Mouse (Mus musculus) gastrocnemius, adult 2 months (tissue): Measurements from ENCODE around the gene Emc10. TPM values are rescaled to one million over a fixed set of nuclear protein-coding genes. Genes with fewer than 3 reads are reported as not detected.

Source experiments
- DNase-seq: peaks from one replicate; pipeline ENCODE4 v3.0.0; 2022
- H3K27ac ChIP-seq: fragments of 200-600 bp; 2 replicates; pipeline ENCODE4 v1.8.1; 2022; ENCODE audit warnings: mild to moderate bottlenecking
- H3K4me3 ChIP-seq: fragments of 200-600 bp; 2 replicates; pipeline ENCODE4 v1.8.1; 2022; ENCODE audit warnings: mild to moderate bottlenecking, moderate library complexity
- CTCF ChIP-seq: fragments of 200-600 bp; IDR thresholded peaks from 2 replicates; pipeline ENCODE4 v1.8.1; 2022; ENCODE audit warnings: antibody characterized with exemption, mild to moderate bottlenecking, moderate library complexity
- intact Hi-C: fragments of 180-260 bp; cut with DNase I; formaldehyde crosslinking; loops from one replicate; pipeline ENCODE4 v1.15.1; 2025
- long read RNA-seq, 2 experiments: library from polyadenylated mRNA; stranded (forward); transcript quantifications; one replicate each; pipeline ENCODE4 v2.0.0; 2021
- total RNA-seq, 2 experiments: library from RNA; stranded (reverse); gene quantifications; 2 replicates each; pipeline ENCODE4 v1.2.3; 2021

Emc10 gene
- total RNA-seq, result 10 to 100 TPM; 43.6 to 52.2 TPM
- long read RNA-seq, experiment 1, transcript Emc10-202 (7 exons, 1,872 nt), result major isoform, 91 of 113 reads
- long read RNA-seq, experiment 1, transcript Emc10-201 (8 exons, 1,662 nt), result minor isoform, 15 of 113 reads
- long read RNA-seq, experiment 1, partial matches to known transcripts, result 5 of 113 reads
- long read RNA-seq, experiment 1, other reads (novel, unspliced or antisense), result 2 of 113 reads
- long read RNA-seq, experiment 2, transcript Emc10-201 (8 exons, 1,662 nt), result minor isoform, 17 of 115 reads
- long read RNA-seq, experiment 2, transcript Emc10-202 (7 exons, 1,872 nt), result major isoform, 90 of 115 reads
- long read RNA-seq, experiment 2, partial matches to known transcripts, result 5 of 115 reads
- long read RNA-seq, experiment 2, other reads (novel, unspliced or antisense), result 3 of 115 reads

- peak; percentile 29; the same call in 1 of the 2 replicates for TF ChIP-seq CTCF
- DNase-seq, result peak; percentile 98
- peak within 1 kb of the TSS; percentile 85 for H3K4me3 ChIP-seq
- H3K27ac ChIP-seq, result peak within 1 kb of the TSS; percentile 99
- intact Hi-C loops, result no loop called here
Measured at GRCm38 (mm10) chr7:44495992-44496770, at the start of gene Emc10, which contains the start of gene Fam71e1. Gene Emc10, minus strand, starts transcription at chr7:44496529. Gene Fam71e1, plus strand, starts transcription at chr7:44496581.

GRCm38 (mm10) chr7:44543071-44543470, 46.7 kb upstream of the Emc10 start:
- TF ChIP-seq CTCF, result no peak

GRCm38 (mm10) chr7:44542555-44542954, 46.2 kb upstream of the Emc10 start:
- Histone ChIP-seq H3K4me3 (no peak overlapping the region), H3K27ac (no peak overlapping the region)
- TF ChIP-seq CTCF, result no peak
- no peak for DNase-seq
- intact Hi-C loops, result no loop called here

More at GRCm38 (mm10) chr7:44543071-44543470, 46.7 kb upstream of the Emc10 start:
- H3K4me3 ChIP-seq, result no peak overlapping the region
- intact Hi-C loops, result no loop called here
- DNase-seq, result no peak
- H3K27ac ChIP-seq, result no peak overlapping the region

GRCm38 (mm10) chr7:44538756-44539624, 42.7 kb upstream of the Emc10 start:
- DNase-seq, result no peak
- Histone ChIP-seq H3K27ac (no peak overlapping the region), H3K4me3 (no peak overlapping the region)
- no peak for TF ChIP-seq CTCF
- intact Hi-C loops, result no loop called here

- no peak overlapping the region for H3K4me3 ChIP-seq
- DNase-seq, result no peak
- no peak for TF ChIP-seq CTCF
- H3K27ac ChIP-seq, result no peak overlapping the region
- intact Hi-C loops, result no loop called here
Measured at GRCm38 (mm10) chr7:44537496-44537895, 41.2 kb upstream of the Emc10 start.

- Histone ChIP-seq H3K27ac (no peak overlapping the region), H3K4me3 (no peak overlapping the region)
- TF ChIP-seq CTCF, result no peak
- intact Hi-C loops, result no loop called here
- DNase-seq, result no peak
Measured at GRCm38 (mm10) chr7:44537009-44537408, 40.7 kb upstream of the Emc10 start.

GRCm38 (mm10) chr7:44536590-44536968, 40.2 kb upstream of the Emc10 start:
- DNase-seq, result peak; percentile 62
- no peak for TF ChIP-seq CTCF
- Histone ChIP-seq H3K4me3 (no peak overlapping the region), H3K27ac (no peak overlapping the region)
- intact Hi-C loops, result no loop called here

- intact Hi-C loops, result no loop called here
- DNase-seq, result no peak
- H3K27ac ChIP-seq, result no peak overlapping the region
Measured at GRCm38 (mm10) chr7:44535657-44536589, 39.6 kb upstream of the Emc10 start.

GRCm38 (mm10) chr7:44534656-44535441, 38.5 kb upstream of the Emc10 start:
- intact Hi-C loops, result no loop called here
- TF ChIP-seq CTCF, result no peak
- H3K27ac ChIP-seq, result no peak overlapping the region
- no peak for DNase-seq
- H3K4me3 ChIP-seq, result no peak overlapping the region

More at GRCm38 (mm10) chr7:44535657-44536589, 39.6 kb upstream of the Emc10 start:
- no peak for TF ChIP-seq CTCF
- H3K4me3 ChIP-seq, result no peak overlapping the region

GRCm38 (mm10) chr7:44534242-44534641, 37.9 kb upstream of the Emc10 start:
- no peak for DNase-seq
- intact Hi-C loops, result no loop called here
- no peak for TF ChIP-seq CTCF
- Histone ChIP-seq H3K27ac (no peak overlapping the region), H3K4me3 (no peak overlapping the region)

- intact Hi-C loops, result no loop called here
- TF ChIP-seq CTCF, result no peak
- DNase-seq, result no peak
- Histone ChIP-seq H3K27ac (no peak overlapping the region), H3K4me3 (no peak overlapping the region)
Measured at GRCm38 (mm10) chr7:44533746-44534045, 37.4 kb upstream of the Emc10 start.
